Mouse (Mus musculus): ENCODE data around the gene Gm9837.

GRCm38 (mm10) chr11:53431347-53432056, 38.8 kb downstream of the Gm9837 start:
- no peak for TF ChIP-seq POLR2A (IDR thresholded peaks at IDR 0.05; ENCODE audit: borderline replicate concordance, low read depth, low read length)
- no peak for TF ChIP-seq CTCF (IDR thresholded peaks at IDR 0.05; ENCODE audit: low read depth, low read length)

All from bone marrow macrophage, adult 2 months (primary cell).